Mouse (Mus musculus): ENCODE data around the gene Gm20388. TPM values are rescaled to one million over a fixed set of nuclear protein-coding genes. Genes with fewer than 3 reads are reported as not detected.
A peak's percentile ranks its signal among the peaks of the same experiment; 100 is the strongest.
"Not testable (repeated sequence)": the region's sequence is repeated elsewhere in the genome, so short reads cannot be mapped to it uniquely, and the experiment has no call there.

Gene Gm20388
- polyA plus RNA-seq, 1 experiment from 2014 or later, result not detected

DNA sequence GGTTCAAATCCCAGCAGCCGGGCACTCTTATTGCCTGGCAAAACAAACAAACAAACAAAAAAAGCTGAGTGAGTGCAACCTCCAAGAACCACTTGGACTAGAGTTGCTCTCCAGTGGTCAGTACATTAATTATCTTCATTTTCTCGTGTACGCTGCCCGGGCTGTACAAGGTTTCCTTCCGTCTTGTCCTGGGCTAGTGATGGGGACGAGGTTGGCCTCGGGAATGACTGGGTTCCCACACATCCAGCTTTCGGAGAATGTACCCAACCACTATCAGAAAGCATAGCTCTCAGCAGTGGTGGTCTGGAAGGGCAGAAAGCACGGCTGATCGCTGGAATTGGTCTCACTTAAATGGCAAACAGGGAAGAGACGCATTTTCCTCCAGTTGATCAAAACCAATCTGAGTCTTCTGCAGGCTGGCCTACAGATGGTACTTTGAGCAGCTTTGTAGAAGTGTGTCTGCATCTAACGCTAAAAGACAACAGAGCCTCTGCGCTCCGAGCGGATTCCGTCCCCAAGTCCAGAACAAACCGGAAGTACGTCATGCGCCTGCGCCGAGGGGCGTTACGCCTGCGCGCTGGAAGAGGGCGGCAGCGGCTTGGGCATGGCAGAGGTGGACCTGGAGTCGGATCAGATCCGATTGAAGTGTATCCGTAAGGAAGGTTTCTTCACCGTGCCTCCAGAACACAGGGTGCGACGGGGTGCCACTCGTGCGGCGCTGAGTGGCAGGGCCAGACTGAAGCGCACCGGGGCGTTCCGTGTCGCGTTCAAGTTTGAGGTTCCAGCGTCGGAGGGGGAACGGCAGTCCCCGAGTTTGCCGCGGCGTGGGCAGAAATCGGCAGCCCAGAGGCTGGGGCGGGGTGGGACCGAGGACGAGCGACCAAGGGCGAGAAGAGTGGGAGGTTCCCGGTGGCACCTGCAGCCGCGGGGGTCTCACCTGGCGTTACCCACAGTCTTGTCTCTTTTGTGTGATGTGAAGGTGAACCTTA is 3313.9 kb downstream of the Gm20388 start, which contains the start of gene Cdk10:
Gene Cdk10 (plus strand): TSS at position 565 of the 989 bp plus-strand sequence.
- Histone ChIP-seq H3K27me3 (no peaks in the 10 kb centered on the region), H3K4me3 (peak within 1 kb of the TSS; percentile 64), H3K4me1 (replicated peaks) (peaks cover 14% of the 10 kb centered on the region), H3K4me2 (peak within 1 kb of the TSS; percentile 90), H3K27ac (peak within 1 kb of the TSS; percentile 82), H3K9me3 (replicated peaks) (no peaks in the 10 kb centered on the region), H3K36me3 (peaks cover 21% of the 10 kb centered on the region), H3K9ac (peak within 1 kb of the TSS; percentile 83)
- WGBS, result 3% methylated on average over 59 of the region's 59 CpGs
- peak; percentile 76; the same call in 1 of the 2 replicates for ATAC-seq (replicated peaks; ENCODE audit: insufficient number of reproducible peaks, insufficient read depth, low FRiP score, low read depth)

DNA sequence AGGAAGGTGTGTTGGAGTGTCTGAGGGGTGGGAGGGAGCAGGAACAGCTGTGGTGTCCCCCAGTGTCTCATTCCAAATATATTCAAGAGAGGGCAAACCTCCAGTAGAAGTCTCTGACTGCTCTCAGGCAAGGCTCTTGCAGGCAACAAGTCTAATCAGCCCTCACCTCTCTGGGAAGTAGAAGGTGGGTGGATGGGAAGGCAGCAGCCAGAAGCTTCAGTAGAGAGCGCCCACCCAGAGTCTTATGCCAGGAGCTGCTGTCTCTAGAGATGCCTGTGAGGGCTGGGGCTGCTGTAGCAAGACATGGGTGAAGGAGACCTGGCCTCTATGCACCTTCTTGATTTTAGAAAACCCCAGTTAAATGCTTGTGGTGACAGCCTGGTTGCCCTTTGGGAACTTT is 3317.8 kb downstream of the Gm20388 start:
- no peak for ATAC-seq (replicated peaks; ENCODE audit: insufficient number of reproducible peaks, insufficient read depth, low FRiP score, low read depth)
- Histone ChIP-seq H3K4me1 (replicated peaks) (peaks cover 14% of the 10 kb centered on the region), H3K36me3 (peaks cover 25% of the 10 kb centered on the region), H3K4me2 (no peak overlapping the region), H3K9me3 (replicated peaks) (no peaks in the 10 kb centered on the region), H3K4me3 (no peak overlapping the region), H3K27ac (no peak overlapping the region), H3K27me3 (peaks cover 3% of the 10 kb centered on the region; the same call in 1 of the 2 replicates), H3K9ac (no peak overlapping the region)
- 90% methylated on average over 1 of the region's 1 CpGs for WGBS

DNA sequence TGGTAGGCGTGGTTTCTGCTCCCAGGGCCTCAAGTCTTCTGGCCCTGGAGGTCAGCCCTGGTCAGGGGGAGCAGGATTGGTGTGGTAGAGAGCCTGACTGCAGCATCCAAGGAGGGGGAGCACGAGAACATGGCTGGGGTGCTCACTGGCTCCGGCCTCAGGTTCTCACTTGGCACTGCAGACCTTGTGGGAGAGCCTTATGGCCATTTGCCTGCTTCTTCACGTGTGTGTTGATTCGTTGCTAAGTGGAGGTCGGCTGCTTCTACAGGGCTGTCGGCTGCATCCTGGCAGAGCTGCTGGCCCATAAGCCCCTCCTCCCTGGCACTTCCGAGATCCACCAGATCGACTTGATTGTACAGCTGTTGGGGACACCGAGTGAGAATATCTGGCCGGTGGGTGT is 3319.7 kb downstream of the Gm20388 start:
- H3K36me3 ChIP-seq, result peaks cover 25% of the 10 kb centered on the region
- WGBS, result 75% methylated on average over 11 of the region's 11 CpGs
- peaks cover 18% of the 10 kb centered on the region for H3K27me3 ChIP-seq
- H3K9ac ChIP-seq; H3K4me3 ChIP-seq; H3K27ac ChIP-seq; ATAC-seq (replicated peaks; ENCODE audit: insufficient number of reproducible peaks, insufficient read depth, low FRiP score, low read depth); H3K9me3 ChIP-seq (replicated peaks); H3K4me2 ChIP-seq: not testable (repeated sequence)
- H3K4me1 ChIP-seq (replicated peaks), result peaks cover 13% of the 10 kb centered on the region

DNA sequence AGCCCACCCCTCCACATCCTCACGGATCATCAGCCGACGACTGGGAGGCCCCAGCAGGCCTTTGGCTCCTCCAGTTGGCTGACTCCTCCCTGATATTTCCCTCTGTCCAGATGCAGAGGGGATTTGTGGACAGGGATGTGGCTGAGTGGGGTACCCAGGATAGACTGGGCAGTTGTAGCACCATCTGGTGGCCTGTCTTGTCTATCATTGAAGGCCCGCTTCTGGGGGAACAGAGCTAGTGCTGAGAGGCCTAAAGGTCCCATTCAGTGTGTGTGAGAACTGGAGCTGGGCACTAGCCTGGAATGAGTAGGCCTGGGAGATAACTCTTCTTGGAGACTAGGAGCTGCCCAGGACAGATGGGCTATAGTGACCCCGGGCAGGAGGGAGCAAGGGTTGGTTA is 3321.1 kb downstream of the Gm20388 start:
- Histone ChIP-seq H3K4me3 (no peak overlapping the region), H3K4me1 (replicated peaks) (peaks cover 17% of the 10 kb centered on the region), H3K9ac (no peak overlapping the region), H3K4me2 (no peak overlapping the region), H3K9me3 (replicated peaks) (no peaks in the 10 kb centered on the region), H3K27ac (no peak overlapping the region), H3K36me3 (peaks cover 23% of the 10 kb centered on the region), H3K27me3 (peaks cover 28% of the 10 kb centered on the region)
- ATAC-seq (replicated peaks; ENCODE audit: insufficient number of reproducible peaks, insufficient read depth, low FRiP score, low read depth), result no peak
- 63% methylated on average over 5 of the region's 5 CpGs for WGBS

DNA sequence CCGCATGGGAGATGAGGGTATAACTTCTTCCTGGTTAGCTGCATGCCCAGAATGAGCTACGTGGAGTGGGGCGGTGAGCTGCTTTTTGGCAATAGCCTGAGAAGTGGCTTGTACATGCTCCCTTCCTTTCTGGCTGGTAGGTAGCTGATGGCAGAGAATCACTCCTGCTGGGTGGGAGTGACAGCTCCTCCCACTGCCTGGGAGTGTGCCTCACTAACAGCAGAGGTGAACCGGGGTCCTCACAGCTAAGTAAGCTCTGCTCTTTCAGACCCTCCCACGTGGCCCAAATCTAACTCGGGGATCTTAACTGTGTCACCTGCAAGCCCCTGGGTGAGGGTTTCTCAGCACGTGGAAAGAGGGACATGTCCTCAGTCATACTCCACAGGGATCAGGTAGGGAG is 3321.9 kb downstream of the Gm20388 start:
- Histone ChIP-seq H3K27ac (no peak overlapping the region), H3K4me2 (no peak overlapping the region), H3K9ac (no peak overlapping the region), H3K36me3 (peaks cover 15% of the 10 kb centered on the region), H3K4me3 (no peak overlapping the region), H3K9me3 (replicated peaks) (no peaks in the 10 kb centered on the region), H3K4me1 (replicated peaks) (peaks cover 17% of the 10 kb centered on the region), H3K27me3 (peaks cover 35% of the 10 kb centered on the region)
- no peak for ATAC-seq (replicated peaks; ENCODE audit: insufficient number of reproducible peaks, insufficient read depth, low FRiP score, low read depth)
- 42% methylated on average over 7 of the region's 7 CpGs for WGBS

DNA sequence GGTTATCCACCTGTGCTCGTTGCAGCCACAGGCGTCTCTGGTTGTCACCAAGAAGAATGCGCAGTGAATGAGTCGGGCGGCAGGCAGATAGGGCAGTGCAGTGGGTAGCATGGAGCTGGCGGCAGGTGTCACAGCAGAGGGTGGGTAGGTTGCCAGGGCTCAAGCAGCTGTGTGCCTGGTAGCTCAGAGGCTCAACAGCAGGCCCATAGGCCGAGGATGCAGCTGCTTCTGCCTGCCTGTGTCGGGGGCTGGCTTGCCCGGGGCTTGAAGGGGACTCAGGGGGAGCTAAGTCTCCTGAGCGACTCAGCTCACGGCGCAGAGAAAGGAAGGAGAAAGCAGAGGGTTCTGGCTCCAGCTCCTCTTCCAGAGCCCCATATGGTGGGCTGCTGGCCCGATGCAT is 3322.7 kb downstream of the Gm20388 start:
- WGBS, result 55% methylated on average over 13 of the region's 13 CpGs
- peaks cover 17% of the 10 kb centered on the region for H3K4me1 ChIP-seq (replicated peaks)
- H3K4me2 ChIP-seq, result no peak overlapping the region
- H3K27ac ChIP-seq, result no peak overlapping the region
- no peak for ATAC-seq (replicated peaks; ENCODE audit: insufficient number of reproducible peaks, insufficient read depth, low FRiP score, low read depth)
- peaks cover 8% of the 10 kb centered on the region; the same call in 1 of the 2 replicates for H3K36me3 ChIP-seq
- peaks cover 35% of the 10 kb centered on the region for H3K27me3 ChIP-seq
- no peaks in the 10 kb centered on the region for H3K9me3 ChIP-seq (replicated peaks)
- no peak overlapping the region for H3K9ac ChIP-seq
- no peak overlapping the region for H3K4me3 ChIP-seq

DNA sequence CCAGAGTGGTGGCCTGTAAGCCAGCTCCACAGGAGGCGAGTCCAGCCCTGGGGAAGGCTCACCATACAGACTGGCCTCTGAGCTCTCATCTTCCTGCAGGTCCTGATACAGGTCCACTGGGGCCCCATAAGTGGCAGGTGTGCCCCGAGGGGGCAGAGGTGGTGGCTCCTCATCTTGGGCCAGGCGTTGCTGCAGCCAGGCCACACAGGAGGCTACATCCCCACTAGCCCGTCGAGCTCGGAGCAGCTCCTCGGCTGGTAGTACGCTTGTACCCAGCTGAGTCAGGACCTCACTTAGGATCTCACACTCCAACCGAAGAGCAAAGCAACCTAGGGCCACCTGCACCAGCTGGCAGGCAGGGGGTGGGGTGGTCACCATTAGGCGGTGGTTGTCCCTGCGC is 3323.1 kb downstream of the Gm20388 start:
- WGBS, result 72% methylated on average over 11 of the region's 11 CpGs
- no peak overlapping the region for H3K4me2 ChIP-seq
- no peak for ATAC-seq (replicated peaks; ENCODE audit: insufficient number of reproducible peaks, insufficient read depth, low FRiP score, low read depth)
- H3K9ac ChIP-seq, result no peak overlapping the region
- no peak overlapping the region for H3K27ac ChIP-seq
- peaks cover 35% of the 10 kb centered on the region for H3K27me3 ChIP-seq
- H3K36me3 ChIP-seq, result peaks cover 3% of the 10 kb centered on the region; the same call in 1 of the 2 replicates
- no peak overlapping the region for H3K4me3 ChIP-seq
- H3K9me3 ChIP-seq (replicated peaks), result no peaks in the 10 kb centered on the region
- peaks cover 17% of the 10 kb centered on the region for H3K4me1 ChIP-seq (replicated peaks)

DNA sequence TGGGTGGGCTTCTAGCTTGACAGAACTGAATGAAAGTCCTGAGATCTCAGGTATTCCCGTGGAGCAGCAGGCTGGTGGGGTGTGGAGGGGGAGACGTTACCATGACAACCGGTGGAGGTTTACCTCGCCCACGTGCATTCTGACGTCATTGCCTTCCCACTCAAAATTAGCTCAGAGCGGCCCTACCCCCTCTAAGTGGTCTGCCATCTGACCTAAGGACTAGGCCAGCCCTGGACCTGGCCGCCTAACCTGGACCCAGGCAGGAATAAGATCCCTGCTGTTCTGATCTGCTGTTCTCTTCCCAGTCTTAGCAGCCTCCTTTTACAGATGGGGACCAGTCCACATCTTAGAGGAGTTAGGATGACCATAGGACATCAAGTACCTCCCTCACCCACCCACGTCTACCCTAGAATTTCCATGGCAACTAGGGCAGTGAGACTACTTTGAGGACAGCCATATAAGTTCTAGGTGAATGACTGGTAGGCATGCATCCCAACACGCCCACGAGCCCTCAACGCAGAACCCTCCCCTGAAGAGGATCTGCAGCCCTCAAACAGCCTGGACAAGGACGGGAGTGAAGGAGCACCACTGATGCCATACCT is 3324.4 kb downstream of the Gm20388 start:
- H3K27ac ChIP-seq, result no peak overlapping the region
- H3K4me3 ChIP-seq, result peak overlapping the region; percentile 67
- no peaks in the 10 kb centered on the region for H3K9me3 ChIP-seq (replicated peaks)
- 36% methylated on average over 13 of the region's 13 CpGs for WGBS
- peak overlapping the region; percentile 65 for H3K9ac ChIP-seq
- H3K36me3 ChIP-seq, result no peaks in the 10 kb centered on the region
- ATAC-seq (replicated peaks; ENCODE audit: insufficient number of reproducible peaks, insufficient read depth, low FRiP score, low read depth), result no peak
- H3K27me3 ChIP-seq, result peaks cover 35% of the 10 kb centered on the region
- H3K4me1 ChIP-seq (replicated peaks), result peaks cover 17% of the 10 kb centered on the region
- H3K4me2 ChIP-seq, result peak overlapping the region; percentile 97

DNA sequence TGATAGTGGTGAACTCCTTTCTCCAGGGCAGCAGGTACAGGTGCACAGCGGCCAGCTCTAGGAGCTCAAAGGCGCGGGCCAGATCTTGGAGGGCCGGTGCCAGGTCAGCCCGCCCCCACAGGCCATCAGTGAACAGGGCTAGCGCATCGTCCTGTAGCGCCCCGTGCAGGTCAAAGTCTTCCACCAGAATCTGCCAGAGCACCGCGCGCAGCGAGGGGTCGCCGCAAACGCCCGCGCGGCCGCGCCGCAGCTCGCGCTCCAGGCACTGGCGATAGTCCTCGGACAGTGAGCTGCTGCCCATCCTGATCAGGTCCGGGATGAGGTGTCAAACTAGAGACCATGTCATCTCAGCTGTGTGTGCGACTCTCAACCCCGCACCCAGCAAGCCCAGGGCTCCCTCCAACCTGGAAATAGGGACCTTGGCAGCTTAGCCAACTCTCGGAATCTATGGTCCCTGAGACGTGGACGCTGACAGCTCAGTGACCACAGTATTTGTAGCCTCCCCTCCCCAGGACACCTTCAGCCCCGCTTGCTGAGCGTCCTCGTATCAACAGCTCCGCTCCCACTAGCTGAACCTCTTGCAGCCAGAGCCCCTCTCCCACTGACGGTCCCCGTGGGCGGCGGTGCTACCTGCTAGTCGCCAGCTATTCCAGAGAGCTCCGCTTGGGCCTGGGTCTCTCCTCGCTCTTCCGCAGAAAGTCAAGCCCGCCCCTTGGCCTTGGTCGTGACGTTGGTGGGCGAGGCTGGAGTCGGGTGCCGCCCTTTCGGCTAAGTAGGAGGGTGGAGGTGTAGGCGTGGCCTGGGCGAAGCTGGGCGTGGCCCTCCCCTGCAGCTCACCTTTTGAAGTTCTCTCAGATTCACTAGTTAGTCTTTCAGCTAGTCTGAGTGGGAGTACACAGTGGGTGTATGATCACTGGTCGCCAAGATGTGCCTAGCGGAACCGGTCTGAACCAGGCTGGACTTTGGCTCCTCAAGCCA is 3325.2 kb downstream of the Gm20388 start, which contains the start of gene Spata2l:
Gene Spata2l (minus strand): TSS at position 714 of the 978 bp plus-strand sequence.
- Histone ChIP-seq H3K27me3 (peaks cover 35% of the 10 kb centered on the region), H3K36me3 (no peaks in the 10 kb centered on the region), H3K4me2 (peak within 1 kb of the TSS; percentile 97), H3K27ac (no peak within 1 kb of the TSS), H3K9ac (peak within 1 kb of the TSS; percentile 65), H3K4me3 (peak within 1 kb of the TSS; percentile 67), H3K9me3 (replicated peaks) (no peaks in the 10 kb centered on the region), H3K4me1 (replicated peaks) (peaks cover 17% of the 10 kb centered on the region)
- WGBS, result 2% methylated on average over 57 of the region's 57 CpGs
- ATAC-seq (replicated peaks; ENCODE audit: insufficient number of reproducible peaks, insufficient read depth, low FRiP score, low read depth), result peak; percentile 87

DNA sequence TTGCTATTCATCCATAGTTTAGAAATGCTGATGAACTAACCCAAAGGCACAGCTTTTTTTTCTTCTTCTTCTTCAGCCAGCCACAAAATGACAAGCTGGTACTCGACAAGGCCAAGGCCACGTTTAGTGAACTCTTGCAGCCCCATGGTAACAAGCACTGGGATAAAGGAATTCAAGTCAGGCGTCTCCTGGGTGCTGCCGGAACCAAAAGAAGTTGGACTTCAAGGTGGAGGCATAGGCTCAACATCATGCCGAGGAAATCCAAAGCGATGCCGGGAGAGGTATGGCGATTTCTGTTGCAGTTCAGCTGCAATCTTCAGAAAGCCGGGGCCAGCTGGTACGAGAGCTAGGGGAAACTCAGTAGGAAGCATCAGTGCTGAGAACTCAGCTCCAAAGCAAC is 3328.8 kb downstream of the Gm20388 start:
- 85% methylated on average over 10 of the region's 10 CpGs for WGBS
- no peak overlapping the region for H3K27ac ChIP-seq
- ATAC-seq (replicated peaks; ENCODE audit: insufficient number of reproducible peaks, insufficient read depth, low FRiP score, low read depth), result no peak

More for the DNA sequence above, 3328.8 kb downstream of the Gm20388 start:
- Histone ChIP-seq H3K4me1 (replicated peaks) (peaks cover 17% of the 10 kb centered on the region), H3K4me2 (no peak overlapping the region), H3K9ac (no peak overlapping the region), H3K4me3 (no peak overlapping the region), H3K36me3 (peaks cover 22% of the 10 kb centered on the region; the same call in 1 of the 2 replicates), H3K27me3 (peaks cover 26% of the 10 kb centered on the region), H3K9me3 (replicated peaks) (no peaks in the 10 kb centered on the region)
